Mouse (Mus musculus): ENCODE results near the gene Fgfr2.

DNA sequence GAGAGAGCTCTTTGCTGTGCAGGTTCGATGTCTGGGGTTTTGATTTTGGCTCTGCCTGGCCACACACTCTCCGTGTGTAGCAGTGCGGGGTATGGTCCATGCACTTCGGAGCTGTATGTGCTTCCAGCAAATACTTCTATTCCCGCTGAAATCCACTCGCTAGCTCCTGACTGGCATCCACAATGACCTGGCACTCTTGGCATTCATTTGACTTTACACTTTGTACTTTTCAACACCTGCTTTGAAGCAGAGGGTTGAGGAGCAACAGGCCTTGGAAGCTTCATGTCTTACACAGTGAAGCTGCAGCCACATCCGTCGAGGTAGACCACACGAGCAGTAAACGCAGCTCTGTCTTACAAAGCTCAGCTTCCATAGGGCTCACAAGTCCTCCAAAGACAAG is 2715.5 kb downstream of the Fgfr2 start:
- TF ChIP-seq CTCF (IDR thresholded peaks at IDR 0.05; ENCODE audit: control insufficient read depth, insufficient read depth, insufficient replicate concordance, low read depth, low read length) = no peak
- no peak for TF ChIP-seq POLR2A (IDR thresholded peaks at IDR 0.05; ENCODE audit: control insufficient read depth, low read depth, low read length)
